Mouse (Mus musculus) neural tube, embryonic 14.5 days (tissue): ENCODE measurements around the gene Gm6760. TPM values are rescaled to one million over a fixed set of nuclear protein-coding genes. Genes with fewer than 3 reads are reported as not detected.

Source experiments
- ATAC-seq: fragments of 200-750 bp; cut with Nextera tagmentation; 2 replicates; pipeline ENCODE4 v1.8.0; 2017; ENCODE audit warnings: low read depth, mild to moderate bottlenecking, moderate TSS enrichment, moderate library complexity
- H3K27ac ChIP-seq: fragments of 300-500 bp; sonication (generic); 2 replicates; pipeline ENCODE4 v1.5.1; 2014; ENCODE audit warnings: low read depth, mild to moderate bottlenecking, control low read depth, low read length, moderate library complexity, mixed read lengths
- H3K27me3 ChIP-seq: fragments of 300-500 bp; sonication (generic); 2 replicates; pipeline ENCODE4 v1.6.1; 2014; ENCODE audit warnings: low read length; ENCODE audit not compliant: control insufficient read depth, insufficient read depth
- H3K36me3 ChIP-seq: fragments of 300-500 bp; sonication (generic); 2 replicates; pipeline ENCODE4 v1.6.1; 2014; ENCODE audit warnings: low read length, mixed read lengths; ENCODE audit not compliant: control insufficient read depth, insufficient read depth
- H3K4me1 ChIP-seq: fragments of 300-500 bp; sonication (generic); 2 replicates; pipeline ENCODE4 v1.6.1; 2014; ENCODE audit warnings: low read length; ENCODE audit not compliant: control insufficient read depth, insufficient read depth
- H3K4me2 ChIP-seq: fragments of 300-500 bp; sonication (generic); 2 replicates; pipeline ENCODE4 v1.6.1; 2014; ENCODE audit warnings: mild to moderate bottlenecking, low read depth, low read length, control low read depth
- H3K4me3 ChIP-seq: fragments of 300-500 bp; sonication (generic); 2 replicates; pipeline ENCODE4 v1.5.1; 2014; ENCODE audit warnings: low read depth, low read length, control low read depth, mixed read lengths
- H3K9ac ChIP-seq: fragments of 300-500 bp; sonication (generic); replicated peaks from 2 replicates; pipeline ENCODE4 v1.6.1; 2014; ENCODE audit warnings: low read depth, mild to moderate bottlenecking, control low read depth, low read length, mixed read lengths
- H3K9me3 ChIP-seq: fragments of 300-500 bp; sonication (generic); 2 replicates; pipeline ENCODE4 v1.6.1; 2016; ENCODE audit warnings: low read length; ENCODE audit not compliant: control insufficient read depth
- WGBS: fragments of 180-500 bp; shearing (Covaris S2); extraction: QIAGEN DNeasy Blood & Tissue Kit; methylation state at CpG from one replicate; pipeline ENCODE4 v1.1.7; 2014; 5-methylcytosine and 5-hydroxymethylcytosine counted together
- polyA plus RNA-seq: library from polyadenylated mRNA; unstranded; fragments of >200 nt; fragmentation: Nextera tagmentation; extraction: Ambion mirVana; gene quantifications from 2 replicates; pipeline ENCODE4 v1.2.1, GENCODE M21; 2014

Gene Gm6760
- polyA plus RNA-seq = not detected in 2 replicates

- H3K27me3 ChIP-seq = no peaks in the 10 kb centered on the region
- no peak within 1 kb of the TSS for H3K27ac ChIP-seq
- WGBS = 75% methylated on average over 2 of the region's 2 CpGs
- no peaks in the 10 kb centered on the region for H3K36me3 ChIP-seq
- no peak within 1 kb of the TSS for H3K4me2 ChIP-seq
- H3K4me3 ChIP-seq = no peak within 1 kb of the TSS
- no peak for ATAC-seq
- no peaks in the 10 kb centered on the region for H3K4me1 ChIP-seq
- H3K9ac ChIP-seq = no peak within 1 kb of the TSS
- no peaks in the 10 kb centered on the region for H3K9me3 ChIP-seq
These were observed at the start of gene Gm6760 for GRCm38 (mm10) chrX:64152098-64152497. Gene Gm6760 (minus strand): TSS chrX:64152198.

- ATAC-seq = no peak
These were observed 29.2 kb upstream of the Gm6760 start for GRCm38 (mm10) chrX:64181246-64181645.

GRCm38 (mm10) chrX:64173248-64173647, 21.2 kb upstream of the Gm6760 start, which contains the start of gene 3830417A13Rik:
Gene 3830417A13Rik (plus strand): TSS chrX:64173548.
- no peak within 1 kb of the TSS for H3K9ac ChIP-seq
- 94% methylated on average over 11 of the region's 11 CpGs for WGBS
- no peak for ATAC-seq
- no peaks in the 10 kb centered on the region for H3K4me1 ChIP-seq
- H3K9me3 ChIP-seq = no peaks in the 10 kb centered on the region
- H3K27me3 ChIP-seq = no peaks in the 10 kb centered on the region
- no peak within 1 kb of the TSS for H3K27ac ChIP-seq
- H3K4me3 ChIP-seq = no peak within 1 kb of the TSS
- no peak within 1 kb of the TSS for H3K4me2 ChIP-seq
- no peaks in the 10 kb centered on the region for H3K36me3 ChIP-seq

More at GRCm38 (mm10) chrX:64181246-64181645, 29.2 kb upstream of the Gm6760 start:
- no peak overlapping the region for H3K27ac ChIP-seq
- no peaks in the 10 kb centered on the region for H3K36me3 ChIP-seq
- no peak overlapping the region for H3K4me2 ChIP-seq
- H3K4me3 ChIP-seq = no peak overlapping the region
- H3K9ac ChIP-seq = no peak overlapping the region
- no peaks in the 10 kb centered on the region for H3K4me1 ChIP-seq
- no peaks in the 10 kb centered on the region for H3K27me3 ChIP-seq
- no peaks in the 10 kb centered on the region for H3K9me3 ChIP-seq

Other genes with a start within 250 kb of the Gm6760 start
- not detected in 2 replicates for gene 3830417A13Rik, start 21.4 kb upstream of the Gm6760 start, polyA plus RNA-seq
- gene Slitrk4, start 124.8 kb upstream of the Gm6760 start, polyA plus RNA-seq = 27.3 and 30.1 TPM in 2 replicates